Mouse (Mus musculus) bone marrow macrophage, adult 2 months (primary cell): ENCODE data around the gene Car3. TPM values are rescaled to one million over a fixed set of nuclear protein-coding genes. Genes with fewer than 3 reads are reported as not detected.
"Not testable (repeated sequence)": the region's sequence is repeated elsewhere in the genome, so short reads cannot be mapped to it uniquely, and the experiment has no call there.

ENCODE experiments used
- H3K27ac ChIP-seq: 2 replicates; pipeline ENCODE4 v1.5.1; 2012; ENCODE audit warnings: low read depth, low read length; ENCODE audit not compliant: insufficient read depth
- H3K4me1 ChIP-seq: 2 replicates; pipeline ENCODE4 v1.6.1; 2012; ENCODE audit warnings: low read length; ENCODE audit not compliant: control insufficient read depth, insufficient read depth
- H3K4me3 ChIP-seq: 2 replicates; pipeline ENCODE4 v1.5.1; 2012; ENCODE audit warnings: mild to moderate bottlenecking, low read length, moderate library complexity; ENCODE audit not compliant: insufficient read depth
- CTCF ChIP-seq: IDR thresholded peaks from 2 replicates; pipeline ENCODE4 v1.5.1; 2012; ENCODE audit warnings: low read depth, mild to moderate bottlenecking, low read length, moderate library complexity
- POLR2A ChIP-seq: IDR thresholded peaks from 2 replicates; pipeline ENCODE4 v1.6.1; 2012; ENCODE audit warnings: mild to moderate bottlenecking, low read depth, low read length, borderline replicate concordance
- polyA plus RNA-seq: library from polyadenylated mRNA; stranded (reverse); fragments of >200 nt; gene quantifications from 2 replicates; pipeline ENCODE4 v1.2.4, GENCODE M21; 2012; ENCODE audit not compliant: missing spikeins, insufficient read depth, insufficient read length

Car3 gene
- polyA plus RNA-seq, result 0.64 and 1.4 TPM in 2 replicates

DNA sequence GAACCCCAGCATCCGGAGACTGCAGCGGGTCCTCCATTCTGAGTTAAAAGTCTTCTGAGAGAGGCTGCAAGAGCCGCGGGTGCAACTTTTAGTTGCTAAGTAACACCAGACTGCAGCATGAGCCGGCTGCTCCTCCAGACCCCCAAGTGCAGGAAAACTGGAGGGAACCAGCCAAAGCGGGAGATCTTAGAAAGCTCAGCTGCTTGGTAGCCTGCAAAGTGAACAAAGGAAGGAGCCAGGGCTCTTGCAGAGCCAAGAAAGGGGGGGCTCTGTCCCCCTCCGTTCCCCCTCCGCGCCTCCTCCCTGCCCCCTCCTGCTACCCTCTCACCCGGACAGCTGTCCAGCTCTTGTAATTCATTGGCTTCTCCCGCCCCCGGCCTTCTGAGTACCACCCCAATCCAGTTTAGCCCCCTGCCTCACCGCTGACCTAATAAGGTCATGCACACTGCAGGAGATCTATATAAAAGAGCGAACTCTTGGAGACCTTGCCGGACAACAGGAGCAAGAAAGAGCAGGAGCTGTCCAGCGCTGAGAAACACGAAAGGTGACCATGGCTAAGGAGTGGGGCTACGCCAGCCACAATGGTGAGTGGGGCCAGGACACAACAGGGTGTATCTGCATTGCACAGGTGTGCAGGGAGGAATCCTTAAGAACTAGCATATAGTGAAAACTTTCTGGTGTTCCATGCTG lies at the start of gene Car3:
Gene Car3 (plus strand): TSS at position 491 of the 690 bp plus-strand sequence.
- Histone ChIP-seq H3K4me3 (no peak within 1 kb of the TSS), H3K4me1 (no peaks in the 10 kb centered on the region), H3K27ac (no peak within 1 kb of the TSS)
- TF ChIP-seq CTCF, result no peak

DNA sequence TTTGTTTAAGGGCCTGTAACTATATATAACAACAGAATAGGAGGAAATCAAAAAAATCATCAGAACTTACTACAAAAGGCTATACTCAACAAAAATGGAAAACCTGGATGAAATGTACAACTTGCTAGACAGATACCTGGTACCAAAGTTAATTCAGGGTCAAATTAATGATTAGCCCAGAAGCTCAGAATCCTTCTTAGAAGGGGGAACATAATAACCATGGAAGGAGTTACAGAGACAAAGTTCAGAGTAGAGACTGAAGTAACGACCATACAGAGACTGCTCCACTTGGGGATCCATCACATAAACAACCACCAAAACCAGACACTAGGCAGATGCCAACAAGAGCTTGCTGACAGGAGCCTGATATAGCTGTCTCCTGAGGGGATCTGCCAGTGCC lies 47.9 kb upstream of the Car3 start:
- not testable (repeated sequence) for H3K4me3 ChIP-seq, H3K4me1 ChIP-seq, H3K27ac ChIP-seq

DNA sequence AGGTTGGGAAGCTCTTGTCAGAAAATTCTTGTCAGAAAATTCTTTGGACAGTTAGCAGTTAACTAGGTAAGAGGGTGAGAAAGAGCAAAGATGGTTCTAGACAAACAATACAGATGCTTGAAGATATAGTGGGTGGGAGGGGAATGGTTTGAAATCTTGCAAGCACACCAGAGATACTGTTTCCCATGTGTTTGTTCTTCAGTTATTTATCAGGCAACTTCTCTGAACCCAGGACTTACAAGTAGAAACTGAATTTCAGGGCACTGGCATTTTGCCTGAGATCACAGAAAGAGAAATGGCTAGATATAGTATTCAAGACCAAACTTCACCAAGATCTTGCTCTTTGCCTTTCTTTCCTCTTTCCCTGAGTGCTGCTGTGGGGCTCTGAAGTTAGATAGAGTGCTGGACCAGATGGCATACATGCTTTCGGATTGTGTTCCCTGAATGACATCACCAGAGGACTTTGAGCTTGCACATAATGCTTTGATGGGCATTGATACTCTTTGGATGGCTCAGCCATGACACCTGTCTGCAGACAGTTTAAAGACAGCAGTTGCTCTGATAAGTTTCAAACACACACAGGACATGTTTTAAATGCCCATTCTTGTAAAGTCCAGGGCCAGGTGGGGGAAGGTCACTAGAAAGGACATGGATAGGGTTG lies 43.3 kb upstream of the Car3 start:
- H3K4me1 ChIP-seq, result no peaks in the 10 kb centered on the region
- no peak overlapping the region for H3K27ac ChIP-seq
- TF ChIP-seq CTCF, result no peak
- H3K4me3 ChIP-seq, result no peak overlapping the region

DNA sequence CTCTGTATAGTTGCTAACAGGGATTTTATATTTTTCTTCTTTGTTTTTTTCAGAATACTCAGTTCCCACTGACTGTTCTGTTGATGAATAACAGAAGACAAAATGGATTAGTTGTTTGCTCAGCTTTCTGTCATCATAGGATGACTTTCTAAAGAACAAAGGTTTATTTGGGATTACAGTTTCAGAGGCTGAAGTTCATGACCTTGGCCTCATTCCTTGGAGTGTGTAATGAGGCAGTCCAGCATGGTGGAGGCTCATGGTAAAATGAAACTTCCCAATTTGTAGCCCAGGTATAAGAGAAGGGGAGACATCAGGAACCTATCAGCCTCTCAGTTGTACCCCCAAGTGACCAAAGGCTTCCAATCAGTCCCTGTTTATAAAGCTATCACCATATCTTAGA lies 34.4 kb upstream of the Car3 start:
- no peaks in the 10 kb centered on the region for H3K4me1 ChIP-seq
- H3K4me3 ChIP-seq, result no peak overlapping the region
- TF ChIP-seq CTCF (no peak), POLR2A (no peak)
- H3K27ac ChIP-seq, result no peak overlapping the region

DNA sequence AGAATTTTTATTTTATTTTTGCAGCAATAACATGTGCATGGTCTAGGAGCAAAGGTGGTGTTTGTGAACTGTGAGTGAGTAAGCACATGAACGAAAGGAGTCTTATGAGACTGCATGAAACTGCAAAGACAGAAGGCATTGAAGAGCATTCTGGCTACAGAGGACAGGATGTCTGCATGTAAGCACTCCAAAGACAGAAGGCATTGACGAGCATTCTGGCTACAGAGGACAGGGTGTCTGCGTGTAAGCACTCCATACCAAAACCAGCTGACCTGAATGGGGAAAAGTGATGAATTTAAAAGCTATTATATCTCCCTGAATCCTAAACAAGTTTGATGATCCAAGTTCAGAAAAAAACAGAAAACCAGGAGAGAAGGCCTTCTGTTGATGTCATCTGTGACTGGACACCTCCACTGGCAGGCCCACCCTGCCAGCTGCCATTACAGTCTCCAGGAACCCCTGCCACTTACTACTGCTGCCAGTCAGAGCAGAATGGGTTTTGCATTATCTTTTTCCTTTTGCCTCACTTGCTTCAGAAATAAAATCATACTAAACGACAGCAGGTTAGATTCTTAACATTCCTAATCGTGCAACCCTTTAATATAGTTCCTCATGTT lies 32.0 kb upstream of the Car3 start:
- TF ChIP-seq POLR2A (no peak), CTCF (no peak)
- no peak overlapping the region for H3K27ac ChIP-seq
- H3K4me1 ChIP-seq, result no peaks in the 10 kb centered on the region
- H3K4me3 ChIP-seq, result no peak overlapping the region

DNA sequence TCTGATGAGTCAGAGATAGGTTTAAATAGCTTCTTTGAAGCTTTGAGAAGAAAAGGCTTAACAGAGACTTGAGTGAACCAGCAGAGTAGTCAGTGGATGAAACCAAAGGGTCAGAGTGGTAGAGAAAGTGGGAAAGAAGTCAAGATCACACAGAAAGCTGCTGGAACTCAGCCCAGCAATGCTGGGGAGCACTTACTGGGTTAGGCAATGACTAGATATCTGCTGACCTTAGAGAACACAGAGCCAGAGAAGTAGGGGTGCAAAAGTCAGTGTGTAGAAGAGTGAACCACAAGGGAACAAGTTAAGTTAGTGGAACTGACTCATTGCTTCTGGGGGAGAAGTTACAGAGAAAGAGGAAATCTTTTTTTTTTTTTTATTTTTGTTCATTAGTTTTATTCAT lies 30.5 kb upstream of the Car3 start:
- no peaks in the 10 kb centered on the region for H3K4me1 ChIP-seq
- TF ChIP-seq POLR2A, result no peak
- no peak for TF ChIP-seq CTCF
- no peak overlapping the region for H3K27ac ChIP-seq
- H3K4me3 ChIP-seq, result no peak overlapping the region

DNA sequence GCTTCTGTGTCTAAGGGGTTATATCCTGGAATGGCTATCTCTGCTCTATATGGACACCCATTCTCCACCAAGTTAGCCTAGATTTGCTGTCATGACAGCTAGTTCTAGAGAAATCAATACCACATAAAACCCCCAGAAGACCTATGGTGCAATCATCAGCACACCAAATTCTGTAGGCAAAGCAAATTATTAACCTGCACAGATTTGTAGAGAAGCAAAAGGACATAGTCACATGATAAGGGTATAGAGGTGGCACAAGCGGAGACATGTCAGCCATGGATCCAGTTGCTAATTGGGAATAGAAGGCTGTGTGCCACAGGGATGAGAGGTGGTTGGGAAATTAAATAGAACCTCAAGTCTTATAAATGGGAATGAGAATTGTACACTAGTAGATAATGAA lies 24.4 kb upstream of the Car3 start:
- TF ChIP-seq POLR2A (no peak), CTCF (no peak)
- Histone ChIP-seq H3K4me1 (no peaks in the 10 kb centered on the region), H3K4me3 (no peak overlapping the region), H3K27ac (no peak overlapping the region)

DNA sequence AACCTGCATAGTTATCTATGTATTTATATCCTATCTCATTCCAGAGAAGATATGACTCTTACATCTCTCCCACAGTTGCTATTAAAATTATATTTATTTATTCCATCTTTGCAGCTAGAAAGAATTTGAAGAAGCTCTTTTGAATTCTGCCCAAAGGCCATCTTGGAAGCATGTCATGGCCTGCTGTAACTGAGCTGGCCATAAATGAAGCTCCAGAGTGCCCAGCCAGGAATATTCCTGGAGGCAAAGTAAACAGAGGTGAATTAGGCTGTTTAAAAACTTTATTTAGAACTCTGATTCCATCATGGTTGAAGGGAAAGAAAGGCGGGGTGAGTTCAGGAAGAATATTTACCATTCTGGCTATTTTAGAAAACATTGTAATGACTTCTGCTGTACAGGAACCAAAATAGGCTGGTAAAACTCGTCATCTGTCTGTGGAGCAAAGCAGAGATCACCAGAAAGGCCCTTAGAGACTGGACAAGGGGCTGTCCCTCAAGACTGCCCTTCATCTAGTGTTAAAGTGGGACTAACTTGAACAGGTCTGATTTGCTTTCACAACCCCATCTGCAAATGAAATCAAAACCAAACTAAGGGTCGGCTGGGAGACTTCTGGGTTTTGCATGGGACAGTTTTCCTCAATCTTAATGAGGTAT lies 23.7 kb upstream of the Car3 start:
- no peak overlapping the region for H3K4me3 ChIP-seq
- no peak overlapping the region for H3K27ac ChIP-seq
- no peaks in the 10 kb centered on the region for H3K4me1 ChIP-seq
- no peak for TF ChIP-seq CTCF
- no peak for TF ChIP-seq POLR2A

DNA sequence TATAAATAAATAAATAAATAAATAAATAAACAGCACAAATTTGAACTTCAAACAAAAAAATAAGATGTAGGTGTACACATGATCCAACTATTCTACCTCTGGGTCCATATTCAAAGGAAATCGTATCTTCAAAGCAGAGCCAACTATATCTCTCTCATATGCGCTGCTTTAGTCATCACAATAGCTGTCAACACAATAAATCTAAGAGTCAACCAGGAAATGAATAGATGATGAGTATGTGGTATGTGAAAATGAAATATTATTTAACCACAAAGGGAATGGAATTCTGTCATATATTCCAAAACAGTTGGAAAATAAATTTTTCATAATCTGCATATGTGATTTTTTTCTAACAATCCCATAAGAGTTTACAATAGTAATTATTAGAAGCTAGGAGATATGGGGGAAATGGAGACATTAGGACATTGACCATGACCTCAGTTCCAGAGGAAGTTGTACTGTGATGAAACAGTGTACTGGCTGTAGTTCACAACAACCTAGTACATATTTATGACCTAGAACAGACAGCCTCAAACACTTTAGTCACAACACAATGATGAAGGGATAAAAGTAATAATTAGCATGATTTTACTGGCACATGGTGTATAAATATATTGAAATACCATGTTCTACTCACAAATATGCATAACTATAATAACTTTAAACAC lies 14.6 kb upstream of the Car3 start:
- Histone ChIP-seq H3K27ac (no peak overlapping the region), H3K4me1 (no peaks in the 10 kb centered on the region), H3K4me3 (no peak overlapping the region)
- no peak for TF ChIP-seq CTCF
- TF ChIP-seq POLR2A, result no peak

DNA sequence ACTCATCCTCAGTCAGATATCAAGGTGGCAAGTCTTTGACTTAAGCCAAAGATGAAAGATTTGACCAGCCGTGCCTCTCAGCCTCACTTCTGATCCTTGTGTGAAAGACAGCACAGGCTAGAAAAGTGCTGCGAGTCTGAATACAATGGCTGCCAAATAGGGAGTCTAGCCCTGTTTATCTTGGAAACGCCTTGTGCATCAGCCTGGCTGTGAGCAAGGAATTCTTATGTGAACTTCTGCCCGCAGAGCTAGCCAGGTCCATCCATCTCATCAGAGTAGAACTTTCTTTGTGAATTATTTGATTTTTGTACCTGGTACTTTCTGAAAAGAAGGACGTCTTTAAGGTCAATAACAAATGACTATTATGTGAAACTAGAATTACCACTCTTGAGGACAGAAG lies 9.3 kb upstream of the Car3 start:
- no peak overlapping the region for H3K27ac ChIP-seq
- TF ChIP-seq CTCF (no peak), POLR2A (no peak)
- no peaks in the 10 kb centered on the region for H3K4me1 ChIP-seq
- no peak overlapping the region for H3K4me3 ChIP-seq
